Mouse (Mus musculus): Measurements from ENCODE around the gene Rab39b. TPM values are rescaled to one million over a fixed set of nuclear protein-coding genes. Genes with fewer than 3 reads are reported as not detected.

The Rab39b gene
- polyA plus RNA-seq (2015; fragmentation: Nextera tagmentation; extraction: Ambion mirVana): 26.7 and 26.8 TPM in 2 replicates

DNA sequence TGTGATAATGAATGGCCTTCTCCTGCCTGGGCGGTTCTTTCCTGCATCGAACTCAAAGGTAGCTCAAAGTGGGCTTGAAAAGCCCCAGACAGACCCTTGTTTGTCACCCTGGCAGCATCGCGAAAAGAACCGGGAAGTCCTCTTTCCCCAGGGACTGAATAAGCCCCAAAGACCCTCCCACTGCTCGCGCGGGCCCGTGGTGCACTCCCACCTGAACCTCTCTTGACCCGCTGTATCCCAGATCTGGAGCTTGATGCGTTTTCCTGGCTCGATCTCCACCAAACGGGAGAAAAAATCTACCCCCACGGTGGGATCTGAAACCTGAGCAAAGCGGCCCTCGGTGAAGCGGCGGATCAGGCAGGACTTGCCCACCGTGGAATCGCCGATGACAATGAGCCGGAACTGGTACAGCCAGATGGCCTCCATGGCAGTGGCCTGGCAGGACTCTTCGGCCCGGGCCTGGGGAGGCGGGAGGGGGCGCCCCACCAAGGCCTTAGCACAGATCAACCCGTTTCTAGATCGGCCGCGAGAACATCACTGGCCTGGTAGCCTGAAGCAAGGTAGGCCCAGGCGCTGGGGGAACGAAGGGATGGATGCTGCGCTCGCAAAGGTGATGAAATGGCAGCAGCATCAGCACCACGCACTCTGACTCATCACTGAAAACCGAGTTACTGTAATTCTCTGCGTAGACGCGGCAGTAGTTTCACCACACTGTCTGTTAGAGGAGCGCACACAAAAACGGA is at the start of gene Rab39b:
Gene Rab39b, minus strand, starts transcription at position 650 of the 743 bp plus-strand sequence.
- Histone ChIP-seq H3K36me3 (ENCODE audit: control insufficient read depth, insufficient read depth, low read length) (no peaks in the 10 kb centered on the region), H3K4me3 (ENCODE audit: low read length) (peak within 1 kb of the TSS; percentile 58), H3K27me3 (replicated peaks; ENCODE audit: control insufficient read depth, insufficient read depth, low read length) (no peaks in the 10 kb centered on the region), H3K27ac (ENCODE audit: low read depth, low read length) (peak within 1 kb of the TSS; percentile 86), H3K4me2 (ENCODE audit: low read length) (peak within 1 kb of the TSS; percentile 42), H3K4me1 (ENCODE audit: control insufficient read depth, insufficient read depth, low read depth, low read length) (no peaks in the 10 kb centered on the region), H3K9me3 (ENCODE audit: control insufficient read depth, low read length) (no peaks in the 10 kb centered on the region), H3K9ac (ENCODE audit: low read depth, low read length) (peak within 1 kb of the TSS; percentile 81)
- ATAC-seq: peak; percentile 99
- 15% methylated on average over 39 of the region's 41 CpGs for WGBS

DNA sequence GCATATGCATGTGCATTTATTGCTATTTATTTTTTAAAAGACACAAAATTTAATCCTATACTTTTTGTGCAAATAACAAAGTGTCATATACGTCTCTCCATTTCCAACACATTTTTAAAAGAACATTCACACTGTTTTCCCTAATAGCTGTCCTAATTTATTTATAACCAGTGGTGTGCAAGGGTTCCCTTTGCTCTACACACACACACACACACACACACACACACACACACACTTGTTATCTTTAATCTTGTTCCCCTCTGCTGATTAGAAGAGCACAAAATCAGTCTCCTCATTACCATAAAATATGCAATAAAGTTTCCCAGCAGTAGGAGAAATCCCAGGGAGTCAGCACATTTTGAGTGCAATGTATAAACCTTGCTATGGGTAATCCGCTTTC is 508 bp upstream of the Rab39b start:
- no peaks in the 10 kb centered on the region for H3K36me3 ChIP-seq (ENCODE audit: control insufficient read depth, insufficient read depth, low read length)
- H3K27me3 ChIP-seq (replicated peaks; ENCODE audit: control insufficient read depth, insufficient read depth, low read length): no peaks in the 10 kb centered on the region
- no peak for ATAC-seq
- H3K4me1 ChIP-seq (ENCODE audit: control insufficient read depth, insufficient read depth, low read depth, low read length): no peaks in the 10 kb centered on the region
- H3K4me2 ChIP-seq (ENCODE audit: low read length): no peak overlapping the region
- 86% methylated on average over 2 of the region's 2 CpGs for whole genome bisulfite sequencing
- no peaks in the 10 kb centered on the region for H3K9me3 ChIP-seq (ENCODE audit: control insufficient read depth, low read length)
- H3K4me3 ChIP-seq (ENCODE audit: low read length): no peak overlapping the region
- no peak overlapping the region for H3K9ac ChIP-seq (ENCODE audit: low read depth, low read length)
- H3K27ac ChIP-seq (ENCODE audit: low read depth, low read length): no peak overlapping the region

Other genes with a start within 250 kb of the Rab39b start
- 29.9 and 32.7 TPM in 2 replicates for gene Fundc2, start 195.8 kb downstream of the Rab39b start, polyA plus RNA-seq (2015; fragmentation: Nextera tagmentation; extraction: Ambion mirVana)
- 1.8 and 2.3 TPM in 2 replicates for gene F8, start 195.6 kb downstream of the Rab39b start, polyA plus RNA-seq (2015; fragmentation: Nextera tagmentation; extraction: Ambion mirVana)
- 24.7 and 27.9 TPM in 2 replicates for gene Cmc4, start 161.6 kb downstream of the Rab39b start, polyA plus RNA-seq (2015; fragmentation: Nextera tagmentation; extraction: Ambion mirVana)
- 4.5 and 5.8 TPM in 2 replicates for gene Mtcp1, start 161.6 kb downstream of the Rab39b start, polyA plus RNA-seq (2015; fragmentation: Nextera tagmentation; extraction: Ambion mirVana)
- 46.5 and 51.7 TPM in 2 replicates for gene Brcc3, start 161.6 kb downstream of the Rab39b start, polyA plus RNA-seq (2015; fragmentation: Nextera tagmentation; extraction: Ambion mirVana)
- 278 and 308 TPM in 2 replicates for gene Vbp1, start 63.9 kb downstream of the Rab39b start, polyA plus RNA-seq (2015; fragmentation: Nextera tagmentation; extraction: Ambion mirVana)

Measured in hindbrain, embryonic 16.5 days (tissue).